Mouse (Mus musculus) neural tube, embryonic 15.5 days (tissue): ENCODE results near the gene Batf2. TPM values are rescaled to one million over a fixed set of nuclear protein-coding genes. Genes with fewer than 3 reads are reported as not detected.
"Not testable (repeated sequence)": the region's sequence is repeated elsewhere in the genome, so short reads cannot be mapped to it uniquely, and the experiment has no call there.

Experiments used
- ATAC-seq: fragments of 200-750 bp; cut with Nextera tagmentation; 2 replicates; pipeline ENCODE4 v1.8.0; 2017; ENCODE audit warnings: mild to moderate bottlenecking, moderate TSS enrichment, moderate library complexity; ENCODE audit not compliant: low FRiP score
- H3K27ac ChIP-seq: fragments of 300-500 bp; sonication (generic); replicated peaks from 2 replicates; pipeline ENCODE4 v1.5.1; 2015; ENCODE audit warnings: mild to moderate bottlenecking, inconsistent platforms
- H3K27me3 ChIP-seq: fragments of 300-500 bp; sonication (generic); replicated peaks from 2 replicates; pipeline ENCODE4 v1.6.1; 2015; ENCODE audit warnings: inconsistent platforms
- H3K36me3 ChIP-seq: fragments of 300-500 bp; sonication (generic); 2 replicates; pipeline ENCODE4 v1.6.1; 2015; ENCODE audit warnings: inconsistent platforms
- H3K4me1 ChIP-seq: fragments of 300-500 bp; sonication (generic); 2 replicates; pipeline ENCODE4 v1.6.1; 2015; ENCODE audit warnings: inconsistent platforms
- H3K4me2 ChIP-seq: fragments of 300-500 bp; sonication (generic); 2 replicates; pipeline ENCODE4 v1.6.1; 2015; ENCODE audit warnings: inconsistent platforms, mild to moderate bottlenecking, moderate library complexity
- H3K4me3 ChIP-seq: fragments of 300-500 bp; sonication (generic); replicated peaks from 2 replicates; pipeline ENCODE4 v1.5.1; 2015; ENCODE audit warnings: mild to moderate bottlenecking, inconsistent platforms
- H3K9ac ChIP-seq: fragments of 300-500 bp; sonication (generic); replicated peaks from 2 replicates; pipeline ENCODE4 v1.6.1; 2015; ENCODE audit warnings: mild to moderate bottlenecking, inconsistent platforms
- H3K9me3 ChIP-seq: fragments of 300-500 bp; sonication (generic); replicated peaks from 2 replicates; pipeline ENCODE4 v1.6.1; 2016; ENCODE audit warnings: inconsistent platforms
- WGBS: fragments of 180-500 bp; shearing (Covaris S2); methylation state at CpG from one replicate; pipeline ENCODE4 v1.1.7; 2015; ENCODE audit warnings: mixed read lengths; 5-methylcytosine and 5-hydroxymethylcytosine counted together
- polyA plus RNA-seq: library from polyadenylated mRNA; unstranded; fragments of >200 nt; fragmentation: Nextera tagmentation; extraction: Ambion mirVana; gene quantifications from 2 replicates; pipeline ENCODE4 v1.2.1, GENCODE M21; 2015

Batf2 gene
- polyA plus RNA-seq, 1 experiment from 2014 or later: not detected

- H3K36me3 ChIP-seq: peaks cover 33% of the 10 kb centered on the region
Observed at GRCm38 (mm10) chr19:6118677-6119185, 22.1 kb upstream of the Batf2 start.

GRCm38 (mm10) chr19:6121761-6122160 is 19.0 kb upstream of the Batf2 start:
- Histone ChIP-seq H3K27me3 (no peaks in the 10 kb centered on the region), H3K9me3 (no peaks in the 10 kb centered on the region), H3K36me3 (peaks cover 10% of the 10 kb centered on the region), H3K4me2 (no peak overlapping the region), H3K9ac (no peak overlapping the region), H3K4me1 (peaks cover 31% of the 10 kb centered on the region), H3K27ac (no peak overlapping the region), H3K4me3 (no peak overlapping the region)
- WGBS: 41% methylated on average over 19 of the region's 19 CpGs
- no peak for ATAC-seq

More at GRCm38 (mm10) chr19:6118677-6119185, 22.1 kb upstream of the Batf2 start:
- peak; percentile 54 for ATAC-seq
- Histone ChIP-seq H3K4me2 (peak overlapping the region; percentile 92), H3K27me3 (no peaks in the 10 kb centered on the region), H3K9me3 (no peaks in the 10 kb centered on the region), H3K9ac (peak overlapping the region; percentile 78), H3K4me1 (peaks cover 35% of the 10 kb centered on the region), H3K4me3 (peak overlapping the region; percentile 71), H3K27ac (peak overlapping the region; percentile 95)
- under 1% methylated on average over 8 of the region's 8 CpGs for WGBS

GRCm38 (mm10) chr19:6123330-6123729 is 17.5 kb upstream of the Batf2 start:
- Histone ChIP-seq H3K4me2 (no peak overlapping the region), H3K27ac (no peak overlapping the region), H3K4me1 (peaks cover 23% of the 10 kb centered on the region), H3K4me3 (no peak overlapping the region), H3K9me3 (no peaks in the 10 kb centered on the region), H3K36me3 (peaks cover 10% of the 10 kb centered on the region), H3K27me3 (no peaks in the 10 kb centered on the region), H3K9ac (no peak overlapping the region)
- ATAC-seq: no peak
- WGBS: 62% methylated on average over 8 of the region's 8 CpGs

- H3K4me3 ChIP-seq: no peak overlapping the region
- no peak overlapping the region for H3K9ac ChIP-seq
- no peak for ATAC-seq
- WGBS: 73% methylated on average over 2 of the region's 2 CpGs
- H3K36me3 ChIP-seq: peaks cover 10% of the 10 kb centered on the region
- no peak overlapping the region for H3K4me2 ChIP-seq
- H3K27me3 ChIP-seq: no peaks in the 10 kb centered on the region
- no peaks in the 10 kb centered on the region for H3K9me3 ChIP-seq
- no peak overlapping the region for H3K27ac ChIP-seq
- peaks cover 14% of the 10 kb centered on the region for H3K4me1 ChIP-seq
Observed at GRCm38 (mm10) chr19:6124898-6125297, 15.9 kb upstream of the Batf2 start.

- Histone ChIP-seq H3K9me3 (no peaks in the 10 kb centered on the region), H3K27ac (no peak overlapping the region), H3K4me2 (no peak overlapping the region), H3K9ac (no peak overlapping the region), H3K27me3 (no peaks in the 10 kb centered on the region), H3K4me1 (peaks cover 13% of the 10 kb centered on the region), H3K4me3 (no peak overlapping the region), H3K36me3 (0 out of 2 replicates have a peak, but pooled peaks cover 5% of the 10 kb centered on the region)
- 18% methylated on average over 4 of the region's 4 CpGs for WGBS
- ATAC-seq: no peak
Observed at GRCm38 (mm10) chr19:6126289-6126688, 14.5 kb upstream of the Batf2 start.

GRCm38 (mm10) chr19:6126789-6127580 is 13.8 kb upstream of the Batf2 start:
- WGBS: 73% methylated on average over 10 of the region's 10 CpGs
- H3K9ac ChIP-seq: no peak overlapping the region

GRCm38 (mm10) chr19:6127760-6128341 is 12.9 kb upstream of the Batf2 start, which contains the start of gene Snx15:
Gene Snx15 (minus strand): TSS chr19:6128304.
- ATAC-seq: peak; percentile 96
- H3K27ac ChIP-seq: peak within 1 kb of the TSS; percentile 94
- H3K27me3 ChIP-seq: no peaks in the 10 kb centered on the region
- peak within 1 kb of the TSS; percentile 57 for H3K4me2 ChIP-seq
- 0 out of 2 replicates have a peak, but pooled peaks cover 5% of the 10 kb centered on the region for H3K36me3 ChIP-seq
- under 1% methylated on average over 32 of the region's 32 CpGs for WGBS
- H3K9me3 ChIP-seq: no peaks in the 10 kb centered on the region
- H3K9ac ChIP-seq: peak within 1 kb of the TSS; percentile 74
- peak within 1 kb of the TSS; percentile 57 for H3K4me3 ChIP-seq
- H3K4me1 ChIP-seq: peaks cover 13% of the 10 kb centered on the region

More at GRCm38 (mm10) chr19:6126789-6127580, 13.8 kb upstream of the Batf2 start:
- H3K9me3 ChIP-seq: no peaks in the 10 kb centered on the region
- peak overlapping the region; percentile 94; the same call in 1 of the 2 replicates for H3K27ac ChIP-seq
- H3K27me3 ChIP-seq: no peaks in the 10 kb centered on the region
- H3K4me2 ChIP-seq: peak overlapping the region; percentile 57
- peaks cover 13% of the 10 kb centered on the region for H3K4me1 ChIP-seq
- peak overlapping the region; percentile 57 for H3K4me3 ChIP-seq
- ATAC-seq: no peak
- H3K36me3 ChIP-seq: 0 out of 2 replicates have a peak, but pooled peaks cover 5% of the 10 kb centered on the region

- ATAC-seq, H3K27me3 ChIP-seq, H3K27ac ChIP-seq, H3K9me3 ChIP-seq, H3K9ac ChIP-seq, H3K4me1 ChIP-seq, H3K4me2 ChIP-seq, H3K4me3 ChIP-seq: not testable (repeated sequence)
- 86% methylated on average over 7 of the region's 7 CpGs for WGBS
- peaks cover 16% of the 10 kb centered on the region for H3K36me3 ChIP-seq
Observed at GRCm38 (mm10) chr19:6130414-6131128, 10.2 kb upstream of the Batf2 start.

GRCm38 (mm10) chr19:6132171-6132827 is 8.5 kb upstream of the Batf2 start:
- Histone ChIP-seq H3K9me3 (no peaks in the 10 kb centered on the region), H3K27me3 (no peaks in the 10 kb centered on the region), H3K36me3 (peaks cover 29% of the 10 kb centered on the region), H3K9ac (0 out of 2 replicates have a peak overlapping the region, but pooled peaks have one; percentile 10), H3K27ac (peak overlapping the region; percentile 9; the same call in 1 of the 2 replicates), H3K4me2 (no peak overlapping the region), H3K4me3 (no peak overlapping the region), H3K4me1 (peaks cover 4% of the 10 kb centered on the region)
- WGBS: 74% methylated on average over 7 of the region's 7 CpGs
- ATAC-seq: no peak

- H3K4me3 ChIP-seq, H3K9me3 ChIP-seq, ATAC-seq, H3K4me1 ChIP-seq, H3K4me2 ChIP-seq, H3K27ac ChIP-seq, H3K27me3 ChIP-seq: not testable (repeated sequence)
- WGBS: 54% methylated on average over 1 of the region's 1 CpGs
- H3K9ac ChIP-seq: 0 out of 2 replicates have a peak overlapping the region, but pooled peaks have one; percentile 10
- H3K36me3 ChIP-seq: peaks cover 35% of the 10 kb centered on the region
Observed at GRCm38 (mm10) chr19:6133197-6133596, 7.6 kb upstream of the Batf2 start.

GRCm38 (mm10) chr19:6136397-6136796 is 4.4 kb upstream of the Batf2 start:
- H3K9me3 ChIP-seq: no peaks in the 10 kb centered on the region
- H3K4me2 ChIP-seq: no peak overlapping the region
- no peak overlapping the region for H3K4me3 ChIP-seq
- H3K27me3 ChIP-seq: no peaks in the 10 kb centered on the region
- peaks cover 12% of the 10 kb centered on the region for H3K4me1 ChIP-seq
- WGBS: 92% methylated on average over 3 of the region's 3 CpGs
- H3K36me3 ChIP-seq: peaks cover 35% of the 10 kb centered on the region
- H3K27ac ChIP-seq: no peak overlapping the region
- ATAC-seq: no peak
- H3K9ac ChIP-seq: no peak overlapping the region
